Mouse (Mus musculus): ENCODE measurements around the gene Zcchc4. TPM values are rescaled to one million over a fixed set of nuclear protein-coding genes. Genes with fewer than 3 reads are reported as not detected.

Zcchc4 gene
- polyA plus RNA-seq, 1 experiment from 2014 or later, result 10.2 TPM

GRCm38 (mm10) chr5:52864446-52864845, 89.2 kb downstream of the Zcchc4 start:
- WGBS, result 86% methylated on average over 8 of the region's 8 CpGs
- no peak overlapping the region for H3K9ac ChIP-seq (ENCODE audit: low read length)
- no peak overlapping the region for H3K27ac ChIP-seq (replicated peaks in 1 of 2; ENCODE audit: control insufficient read depth in 1 of 2, insufficient read depth in 1 of 2, low read depth in 2 of 2, low read length in 2 of 2)
- H3K4me1 ChIP-seq (ENCODE audit: control insufficient read depth in 2 of 2, insufficient read depth in 2 of 2, low read length in 2 of 2), result 0 out of 4 replicates have a peak, but pooled peaks cover 0 to 2% of the 10 kb centered on the region in 2 experiments
- H3K4me2 ChIP-seq (ENCODE audit: low read length), result no peak overlapping the region
- peaks cover 96% of the 10 kb centered on the region for H3K36me3 ChIP-seq (ENCODE audit: control insufficient read depth, insufficient read depth, low read length)
- no peaks in the 10 kb centered on the region for H3K9me3 ChIP-seq (ENCODE audit: control insufficient read depth, low read length)
- H3K27me3 ChIP-seq (ENCODE audit: control insufficient read depth, insufficient read depth, low read length), result no peaks in the 10 kb centered on the region
- no peak overlapping the region for H3K4me3 ChIP-seq (ENCODE audit: control insufficient read depth in 1 of 2, insufficient read depth in 1 of 2, low read depth in 1 of 2, low read length in 2 of 2)
- no peak for ATAC-seq (ENCODE audit: insufficient number of reproducible peaks, insufficient read depth, low FRiP score, low read depth)

GRCm38 (mm10) chr5:52865825-52866224, 90.6 kb downstream of the Zcchc4 start:
- Histone ChIP-seq H3K27ac (replicated peaks in 1 of 2; ENCODE audit: control insufficient read depth in 1 of 2, insufficient read depth in 1 of 2, low read depth in 2 of 2, low read length in 2 of 2) (peak overlapping the region; percentile 30 to 31; a peak in 1 of 4 replicates), H3K27me3 (ENCODE audit: control insufficient read depth, insufficient read depth, low read length) (no peaks in the 10 kb centered on the region), H3K9me3 (ENCODE audit: control insufficient read depth, low read length) (no peaks in the 10 kb centered on the region), H3K36me3 (ENCODE audit: control insufficient read depth, insufficient read depth, low read length) (peaks cover 82% of the 10 kb centered on the region), H3K4me2 (ENCODE audit: low read length) (no peak overlapping the region), H3K4me1 (ENCODE audit: control insufficient read depth in 2 of 2, insufficient read depth in 2 of 2, low read length in 2 of 2) (0 out of 4 replicates have a peak, but pooled peaks cover 0 to 2% of the 10 kb centered on the region in 2 experiments), H3K4me3 (ENCODE audit: control insufficient read depth in 1 of 2, insufficient read depth in 1 of 2, low read depth in 1 of 2, low read length in 2 of 2) (no peak overlapping the region), H3K9ac (ENCODE audit: low read length) (no peak overlapping the region)
- WGBS, result 56% methylated on average over 9 of the region's 9 CpGs
- ATAC-seq (ENCODE audit: insufficient number of reproducible peaks, insufficient read depth, low FRiP score, low read depth), result no peak

GRCm38 (mm10) chr5:52866361-52867155, 91.3 kb downstream of the Zcchc4 start:
- H3K9me3 ChIP-seq (ENCODE audit: control insufficient read depth, low read length), result no peaks in the 10 kb centered on the region
- H3K4me3 ChIP-seq (ENCODE audit: control insufficient read depth in 1 of 2, insufficient read depth in 1 of 2, low read depth in 1 of 2, low read length in 2 of 2), result no peak overlapping the region
- no peaks in the 10 kb centered on the region for H3K27me3 ChIP-seq (ENCODE audit: control insufficient read depth, insufficient read depth, low read length)
- H3K27ac ChIP-seq (replicated peaks in 1 of 2; ENCODE audit: control insufficient read depth in 1 of 2, insufficient read depth in 1 of 2, low read depth in 2 of 2, low read length in 2 of 2), result no peak overlapping the region
- ATAC-seq (ENCODE audit: insufficient number of reproducible peaks, insufficient read depth, low FRiP score, low read depth), result no peak
- no peak overlapping the region for H3K9ac ChIP-seq (ENCODE audit: low read length)
- H3K4me2 ChIP-seq (ENCODE audit: low read length), result no peak overlapping the region
- peaks cover 75% of the 10 kb centered on the region for H3K36me3 ChIP-seq (ENCODE audit: control insufficient read depth, insufficient read depth, low read length)
- 0 out of 4 replicates have a peak, but pooled peaks cover 0 to 2% of the 10 kb centered on the region in 2 experiments for H3K4me1 ChIP-seq (ENCODE audit: control insufficient read depth in 2 of 2, insufficient read depth in 2 of 2, low read length in 2 of 2)
- 85% methylated on average over 18 of the region's 18 CpGs for WGBS

DNA sequence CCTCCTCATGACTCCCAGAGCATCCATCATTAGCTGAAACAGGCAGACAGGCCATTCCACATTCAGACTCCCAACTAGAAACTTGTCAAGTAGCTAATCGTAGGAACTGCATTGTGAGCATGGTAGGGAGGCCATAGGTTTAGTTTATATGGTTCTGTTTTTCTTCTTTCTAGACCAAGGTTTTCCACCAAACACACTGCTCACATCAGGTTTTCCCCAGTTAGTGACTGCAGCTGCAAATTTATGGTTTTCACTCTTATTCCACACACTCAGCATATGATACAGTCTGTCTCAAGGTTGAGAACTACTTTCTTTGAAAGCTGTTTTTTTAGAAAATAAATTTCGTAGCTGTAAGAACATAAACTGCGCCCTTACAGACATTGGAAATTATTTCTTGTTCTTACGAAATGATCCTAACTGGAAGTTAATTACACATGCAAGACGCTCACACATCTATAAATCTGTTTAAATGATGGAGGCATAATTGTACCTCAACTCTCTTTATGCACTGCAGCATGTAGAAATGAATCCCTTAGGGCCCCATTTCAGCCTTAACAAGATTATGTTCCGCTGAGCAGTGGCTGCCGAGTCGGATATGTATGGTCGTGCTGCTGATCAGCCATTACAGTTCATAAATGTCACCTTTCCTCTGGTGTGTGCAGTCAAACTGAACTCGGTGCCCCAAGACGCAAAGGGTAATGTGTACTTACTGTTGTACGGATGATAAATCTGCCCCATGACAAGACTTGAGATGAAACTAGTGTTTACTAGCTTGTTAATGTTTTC, 93.9 kb downstream of the Zcchc4 start:
- H3K9me3 ChIP-seq (ENCODE audit: control insufficient read depth, low read length), result no peaks in the 10 kb centered on the region
- WGBS, result 92% methylated on average over 12 of the region's 12 CpGs
- no peak for ATAC-seq (ENCODE audit: insufficient number of reproducible peaks, insufficient read depth, low FRiP score, low read depth)
- no peak overlapping the region for H3K27ac ChIP-seq (replicated peaks in 1 of 2; ENCODE audit: control insufficient read depth in 1 of 2, insufficient read depth in 1 of 2, low read depth in 2 of 2, low read length in 2 of 2)
- H3K4me3 ChIP-seq (ENCODE audit: control insufficient read depth in 1 of 2, insufficient read depth in 1 of 2, low read depth in 1 of 2, low read length in 2 of 2), result no peak overlapping the region
- H3K4me1 ChIP-seq (ENCODE audit: control insufficient read depth in 2 of 2, insufficient read depth in 2 of 2, low read length in 2 of 2), result 0 out of 4 replicates have a peak, but pooled peaks cover 0 to 2% of the 10 kb centered on the region in 2 experiments
- H3K27me3 ChIP-seq (ENCODE audit: control insufficient read depth, insufficient read depth, low read length), result no peaks in the 10 kb centered on the region
- no peak overlapping the region for H3K9ac ChIP-seq (ENCODE audit: low read length)
- peaks cover 51% of the 10 kb centered on the region for H3K36me3 ChIP-seq (ENCODE audit: control insufficient read depth, insufficient read depth, low read length)
- H3K4me2 ChIP-seq (ENCODE audit: low read length), result no peak overlapping the region

DNA sequence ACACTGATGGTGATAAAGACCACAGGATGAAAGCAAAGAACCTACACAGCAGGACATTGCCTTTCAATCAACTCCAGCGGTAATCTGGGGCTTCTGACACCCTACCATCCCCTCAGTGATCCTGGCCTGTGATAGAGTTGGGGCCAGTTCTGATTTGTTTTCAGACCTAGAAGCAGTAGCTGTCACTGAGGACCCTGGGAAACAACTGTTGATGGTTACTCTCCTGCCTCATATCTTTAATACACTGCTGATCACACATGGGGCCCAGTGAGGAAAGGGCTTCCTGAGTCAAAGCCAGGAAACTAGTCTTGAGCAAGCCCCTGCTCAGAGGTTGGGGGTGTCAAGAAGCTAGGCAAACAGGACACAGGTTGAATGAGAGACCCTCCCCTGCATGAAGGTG, 96.3 kb downstream of the Zcchc4 start:
- Histone ChIP-seq H3K36me3 (ENCODE audit: control insufficient read depth, insufficient read depth, low read length) (peaks cover 28% of the 10 kb centered on the region), H3K27me3 (ENCODE audit: control insufficient read depth, insufficient read depth, low read length) (no peaks in the 10 kb centered on the region), H3K4me2 (ENCODE audit: low read length) (no peak overlapping the region), H3K9me3 (ENCODE audit: control insufficient read depth, low read length) (no peaks in the 10 kb centered on the region), H3K9ac (ENCODE audit: low read length) (no peak overlapping the region), H3K27ac (replicated peaks in 1 of 2; ENCODE audit: control insufficient read depth in 1 of 2, insufficient read depth in 1 of 2, low read depth in 2 of 2, low read length in 2 of 2) (no peak overlapping the region), H3K4me3 (ENCODE audit: control insufficient read depth in 1 of 2, insufficient read depth in 1 of 2, low read depth in 1 of 2, low read length in 2 of 2) (no peak overlapping the region), H3K4me1 (ENCODE audit: control insufficient read depth in 2 of 2, insufficient read depth in 2 of 2, low read length in 2 of 2) (no peaks in the 10 kb centered on the region)
- 6% methylated on average over 1 of the region's 1 CpGs for WGBS
- no peak for ATAC-seq (ENCODE audit: insufficient number of reproducible peaks, insufficient read depth, low FRiP score, low read depth)

- no peak overlapping the region for H3K4me2 ChIP-seq (ENCODE audit: low read length)
- H3K4me1 ChIP-seq (ENCODE audit: control insufficient read depth in 2 of 2, insufficient read depth in 2 of 2, low read length in 2 of 2), result no peaks in the 10 kb centered on the region
- no peak overlapping the region for H3K4me3 ChIP-seq (ENCODE audit: control insufficient read depth in 1 of 2, insufficient read depth in 1 of 2, low read depth in 1 of 2, low read length in 2 of 2)
- H3K36me3 ChIP-seq (ENCODE audit: control insufficient read depth, insufficient read depth, low read length), result peaks cover 23% of the 10 kb centered on the region
- H3K9ac ChIP-seq (ENCODE audit: low read length), result no peak overlapping the region
- WGBS, result 94% methylated on average over 13 of the region's 13 CpGs
- H3K27me3 ChIP-seq (ENCODE audit: control insufficient read depth, insufficient read depth, low read length), result no peaks in the 10 kb centered on the region
- no peak overlapping the region for H3K27ac ChIP-seq (replicated peaks in 1 of 2; ENCODE audit: control insufficient read depth in 1 of 2, insufficient read depth in 1 of 2, low read depth in 2 of 2, low read length in 2 of 2)
- no peaks in the 10 kb centered on the region for H3K9me3 ChIP-seq (ENCODE audit: control insufficient read depth, low read length)
- no peak for ATAC-seq (ENCODE audit: insufficient number of reproducible peaks, insufficient read depth, low FRiP score, low read depth)
Observed at GRCm38 (mm10) chr5:52871986-52872385, 96.8 kb downstream of the Zcchc4 start.
